Mouse (Mus musculus): Measurements from ENCODE around the gene Sox13.

The Sox13 gene

DNA sequence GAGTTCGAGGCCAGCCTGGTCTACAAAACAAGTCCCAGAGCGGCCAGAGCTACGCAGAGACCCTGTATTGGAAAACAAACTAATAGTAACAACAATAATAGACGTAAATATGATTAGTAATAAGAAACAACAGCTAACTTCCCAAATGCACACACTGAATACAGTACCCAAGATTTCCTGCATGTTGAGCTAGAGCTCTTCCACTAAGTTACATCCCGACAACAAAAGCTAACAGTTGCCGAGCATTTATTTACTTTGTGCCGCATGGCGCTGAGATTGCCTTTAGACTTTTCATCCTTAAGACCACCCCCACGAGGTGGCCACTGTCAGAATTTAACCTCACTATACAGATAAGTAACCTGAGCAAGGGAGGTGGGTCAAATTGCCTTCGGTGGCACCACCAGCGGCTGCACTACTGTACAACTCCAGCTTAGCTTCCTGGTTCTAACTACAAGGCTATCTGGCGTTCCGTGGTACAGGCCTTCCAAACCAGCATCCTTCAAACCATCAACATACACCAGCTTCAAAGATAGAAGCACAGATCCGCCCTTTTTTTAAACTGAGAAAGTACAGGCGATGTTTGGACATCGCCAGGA, 2.1 kb downstream of the Sox13 start:
- H3K27me3 ChIP-seq (ENCODE audit: insufficient read depth, low read length): peaks cover 56% of the 10 kb centered on the region
- H3K4me3 ChIP-seq (replicated peaks; ENCODE audit: low read length): peak overlapping the region; percentile 88
- peaks cover 66% of the 10 kb centered on the region for H3K4me1 ChIP-seq (replicated peaks; ENCODE audit: low read depth, low read length)
- no peaks in the 10 kb centered on the region for H3K9me3 ChIP-seq (ENCODE audit: low read length)
- no peaks in the 10 kb centered on the region for H3K36me3 ChIP-seq (ENCODE audit: insufficient read depth, low read length)
- no peak for TF ChIP-seq NANOG (IDR thresholded peaks at IDR 0.05; ENCODE audit: borderline replicate concordance, low read length)
- no peak for TF ChIP-seq CTCF (conservative IDR thresholded peaks at IDR 0.05; ENCODE audit: low read length)
- no peak for TF ChIP-seq POU5F1 (IDR thresholded peaks at IDR 0.05; ENCODE audit: borderline replicate concordance, low read length)

- Histone ChIP-seq H3K9me3 (ENCODE audit: low read length) (no peaks in the 10 kb centered on the region), H3K4me1 (replicated peaks; ENCODE audit: low read depth, low read length) (peaks cover 76% of the 10 kb centered on the region), H3K4me3 (replicated peaks; ENCODE audit: low read length) (no peak overlapping the region), H3K27me3 (ENCODE audit: insufficient read depth, low read length) (peaks cover 51% of the 10 kb centered on the region), H3K36me3 (ENCODE audit: insufficient read depth, low read length) (no peaks in the 10 kb centered on the region)
- TF ChIP-seq CTCF (conservative IDR thresholded peaks at IDR 0.05; ENCODE audit: low read length) (no peak), POU5F1 (IDR thresholded peaks at IDR 0.05; ENCODE audit: borderline replicate concordance, low read length) (no peak), NANOG (IDR thresholded peaks at IDR 0.05; ENCODE audit: borderline replicate concordance, low read length) (no peak)
These were observed 3.1 kb downstream of the Sox13 start for GRCm38 (mm10) chr1:133421061-133421460.

- Histone ChIP-seq H3K4me3 (replicated peaks; ENCODE audit: low read length) (no peak overlapping the region), H3K4me1 (replicated peaks; ENCODE audit: low read depth, low read length) (peaks cover 81% of the 10 kb centered on the region), H3K27me3 (ENCODE audit: insufficient read depth, low read length) (peaks cover 48% of the 10 kb centered on the region), H3K9me3 (ENCODE audit: low read length) (no peaks in the 10 kb centered on the region), H3K36me3 (ENCODE audit: insufficient read depth, low read length) (no peaks in the 10 kb centered on the region)
- TF ChIP-seq CTCF (conservative IDR thresholded peaks at IDR 0.05; ENCODE audit: low read length): no peak
- no peak for TF ChIP-seq NANOG (IDR thresholded peaks at IDR 0.05; ENCODE audit: borderline replicate concordance, low read length)
- no peak for TF ChIP-seq POU5F1 (IDR thresholded peaks at IDR 0.05; ENCODE audit: borderline replicate concordance, low read length)
These were observed 3.7 kb downstream of the Sox13 start for GRCm38 (mm10) chr1:133420491-133420890.

GRCm38 (mm10) chr1:133419178-133419834, 4.9 kb downstream of the Sox13 start:
- H3K4me1 ChIP-seq (replicated peaks; ENCODE audit: low read depth, low read length): peaks cover 86% of the 10 kb centered on the region
- no peak for TF ChIP-seq NANOG (IDR thresholded peaks at IDR 0.05; ENCODE audit: borderline replicate concordance, low read length)
- no peak for TF ChIP-seq POU5F1 (IDR thresholded peaks at IDR 0.05; ENCODE audit: borderline replicate concordance, low read length)
- no peak for TF ChIP-seq CTCF (conservative IDR thresholded peaks at IDR 0.05; ENCODE audit: low read length)
- no peaks in the 10 kb centered on the region for H3K9me3 ChIP-seq (ENCODE audit: low read length)
- peaks cover 42% of the 10 kb centered on the region for H3K27me3 ChIP-seq (ENCODE audit: insufficient read depth, low read length)
- H3K36me3 ChIP-seq (ENCODE audit: insufficient read depth, low read length): no peaks in the 10 kb centered on the region
- H3K4me3 ChIP-seq (replicated peaks; ENCODE audit: low read length): no peak overlapping the region; the same call in 1 of the 2 replicates

DNA sequence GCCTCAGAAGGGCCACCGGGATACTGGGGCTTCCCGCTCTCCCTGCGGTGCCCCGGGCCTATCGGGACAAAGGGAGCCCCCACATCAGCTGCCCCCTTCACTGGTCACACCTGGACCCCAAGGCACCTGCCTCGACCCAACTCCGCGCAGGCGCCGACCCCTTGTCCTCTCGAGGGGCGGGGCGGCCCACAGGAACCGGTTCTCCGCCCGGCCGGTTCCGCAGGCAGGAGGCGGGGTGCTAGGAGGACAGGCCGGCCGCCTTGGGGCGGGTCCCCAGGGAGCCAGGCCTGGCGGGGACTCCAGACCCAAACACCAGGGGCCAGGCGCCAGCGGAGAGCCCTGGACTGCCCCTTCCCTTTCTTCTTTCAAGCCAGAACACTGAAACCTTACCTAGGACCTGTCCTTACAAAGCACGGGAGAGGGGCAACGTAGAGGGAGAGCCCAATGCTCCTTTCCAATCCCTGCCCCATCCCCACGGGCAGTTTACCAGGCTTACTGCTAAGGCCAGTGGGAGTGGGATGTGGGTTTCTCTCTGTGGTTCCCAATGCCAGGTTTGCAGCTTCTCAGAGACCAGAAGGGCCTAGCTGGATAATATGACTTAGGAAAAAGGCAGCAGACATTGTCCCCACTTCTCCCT, 5.9 kb downstream of the Sox13 start:
- no peak for TF ChIP-seq POU5F1 (IDR thresholded peaks at IDR 0.05; ENCODE audit: borderline replicate concordance, low read length)
- TF ChIP-seq CTCF (conservative IDR thresholded peaks at IDR 0.05; ENCODE audit: low read length): no peak
- TF ChIP-seq NANOG (IDR thresholded peaks at IDR 0.05; ENCODE audit: borderline replicate concordance, low read length): no peak
- Histone ChIP-seq H3K4me3 (replicated peaks; ENCODE audit: low read length) (peak overlapping the region; percentile 74), H3K9me3 (ENCODE audit: low read length) (no peaks in the 10 kb centered on the region), H3K27me3 (ENCODE audit: insufficient read depth, low read length) (peaks cover 40% of the 10 kb centered on the region), H3K36me3 (ENCODE audit: insufficient read depth, low read length) (no peaks in the 10 kb centered on the region), H3K4me1 (replicated peaks; ENCODE audit: low read depth, low read length) (peaks cover 95% of the 10 kb centered on the region)

DNA sequence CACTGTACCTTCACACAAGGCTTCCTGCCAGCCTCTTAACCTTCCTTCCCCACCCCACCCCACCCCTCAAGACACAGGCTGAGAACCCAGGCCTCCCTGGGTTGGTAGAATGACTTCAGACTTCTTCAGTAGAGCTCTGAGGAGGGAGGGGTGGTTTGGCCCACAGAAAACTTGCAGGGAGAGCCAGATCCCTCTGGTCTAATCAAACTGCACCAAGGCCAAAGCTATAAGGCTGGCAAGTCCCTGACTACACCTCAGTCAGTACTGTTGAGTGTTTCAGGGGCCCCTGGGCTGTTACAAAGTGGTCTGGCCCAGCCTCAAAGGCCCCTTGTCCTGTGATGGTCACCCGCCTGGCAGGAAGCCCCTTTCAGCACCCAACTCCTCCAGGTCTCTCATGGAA, 6.6 kb downstream of the Sox13 start:
- TF ChIP-seq CTCF (conservative IDR thresholded peaks at IDR 0.05; ENCODE audit: low read length) (no peak), NANOG (IDR thresholded peaks at IDR 0.05; ENCODE audit: borderline replicate concordance, low read length) (no peak), POU5F1 (IDR thresholded peaks at IDR 0.05; ENCODE audit: borderline replicate concordance, low read length) (no peak)
- Histone ChIP-seq H3K27me3 (ENCODE audit: insufficient read depth, low read length) (peaks cover 32% of the 10 kb centered on the region), H3K4me1 (replicated peaks; ENCODE audit: low read depth, low read length) (peaks cover 96% of the 10 kb centered on the region), H3K36me3 (ENCODE audit: insufficient read depth, low read length) (no peaks in the 10 kb centered on the region), H3K4me3 (replicated peaks; ENCODE audit: low read length) (peak overlapping the region; percentile 74), H3K9me3 (ENCODE audit: low read length) (no peaks in the 10 kb centered on the region)

- H3K9me3 ChIP-seq (ENCODE audit: low read length): no peaks in the 10 kb centered on the region
- no peaks in the 10 kb centered on the region for H3K36me3 ChIP-seq (ENCODE audit: insufficient read depth, low read length)
- TF ChIP-seq POU5F1 (IDR thresholded peaks at IDR 0.05; ENCODE audit: borderline replicate concordance, low read length) (no peak), NANOG (IDR thresholded peaks at IDR 0.05; ENCODE audit: borderline replicate concordance, low read length) (no peak), CTCF (conservative IDR thresholded peaks at IDR 0.05; ENCODE audit: low read length) (no peak)
- peaks cover 28% of the 10 kb centered on the region for H3K27me3 ChIP-seq (ENCODE audit: insufficient read depth, low read length)
- peaks cover 96% of the 10 kb centered on the region for H3K4me1 ChIP-seq (replicated peaks; ENCODE audit: low read depth, low read length)
- peak overlapping the region; percentile 32; the same call in 1 of the 2 replicates for H3K4me3 ChIP-seq (replicated peaks; ENCODE audit: low read length)
These were observed 7.1 kb downstream of the Sox13 start for GRCm38 (mm10) chr1:133417113-133417512.

DNA sequence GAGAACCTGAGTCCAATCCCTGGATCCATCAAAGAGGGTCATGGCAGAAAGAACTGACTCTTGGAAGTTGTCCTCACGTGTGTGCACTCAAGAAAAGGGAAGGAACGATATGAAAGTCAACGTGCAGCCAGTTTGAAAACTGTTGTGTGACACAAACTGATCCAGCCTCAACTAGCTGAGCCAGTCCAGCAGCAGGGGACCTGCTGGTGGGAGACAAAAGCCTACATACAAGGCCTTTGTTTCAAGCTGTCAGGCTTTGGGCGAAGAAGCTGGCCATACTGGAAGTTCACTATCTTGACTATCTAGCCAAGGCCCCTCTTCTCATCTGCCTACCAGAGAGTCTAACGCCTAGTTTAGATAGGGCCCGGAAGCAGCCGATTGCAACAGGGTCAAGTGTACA, 7.7 kb downstream of the Sox13 start:
- Histone ChIP-seq H3K27me3 (ENCODE audit: insufficient read depth, low read length) (peaks cover 22% of the 10 kb centered on the region), H3K36me3 (ENCODE audit: insufficient read depth, low read length) (no peaks in the 10 kb centered on the region), H3K4me1 (replicated peaks; ENCODE audit: low read depth, low read length) (peaks cover 96% of the 10 kb centered on the region), H3K9me3 (ENCODE audit: low read length) (no peaks in the 10 kb centered on the region), H3K4me3 (replicated peaks; ENCODE audit: low read length) (peak overlapping the region; percentile 32; the same call in 1 of the 2 replicates)
- TF ChIP-seq NANOG (IDR thresholded peaks at IDR 0.05; ENCODE audit: borderline replicate concordance, low read length) (0 out of 2 replicates have a peak, but pooled peaks have one; percentile 12), CTCF (conservative IDR thresholded peaks at IDR 0.05; ENCODE audit: low read length) (no peak)

Measured in E14TG2a.4 (cell line).